21 mouse cellular contexts compared by ENCODE assay signal in the genomic region with DNA sequence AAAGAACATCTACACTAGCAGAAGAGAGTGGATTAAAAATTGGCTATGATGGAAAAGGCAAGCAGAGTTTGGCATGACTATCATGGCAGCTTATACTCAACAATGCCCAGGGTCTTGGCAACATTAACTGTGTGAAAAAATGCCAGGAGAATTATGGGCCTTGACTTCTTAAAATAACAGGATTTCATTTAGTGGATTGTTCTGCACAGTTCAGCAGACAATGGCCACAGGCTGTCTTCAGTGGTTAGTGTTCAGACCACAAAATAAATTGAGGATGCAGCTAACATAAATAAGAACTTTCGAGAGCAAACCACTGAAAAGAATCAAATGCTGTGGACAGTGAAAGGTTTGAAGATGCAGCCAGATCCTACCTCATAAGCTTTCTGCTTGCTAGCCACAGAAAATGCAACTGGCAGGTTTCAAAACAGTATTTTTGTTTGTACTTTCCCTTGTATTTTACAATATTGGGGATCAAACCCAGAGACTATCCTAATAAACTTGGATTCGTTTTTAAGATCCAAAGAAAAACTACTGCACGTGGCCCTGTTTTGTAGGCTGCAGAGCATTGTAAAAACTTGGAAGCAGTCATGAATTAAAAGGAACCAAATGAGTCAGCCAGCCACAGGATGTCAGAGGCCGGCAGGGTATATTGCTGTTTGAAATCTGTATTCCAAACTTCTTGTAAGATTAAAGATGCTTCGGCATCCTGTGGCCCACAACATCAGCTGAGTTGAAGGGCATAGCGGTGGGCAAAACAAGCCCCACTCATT.
A peak's percentile ranks its signal among the peaks of the same experiment; 100 is the strongest.
DNase-seq lines count a peak whose midpoint lies in the region; ATAC-seq and TF ChIP-seq lines count a peak whose summit lies in the region.
"Had no signal": no experiment of that assay in that cellular context is flagged by ENCODE, and none has a peak within 500 bp of the region (broad histone marks: within the 10 kb centered on the region; RNA-seq: fewer than 3 reads in every experiment).

No protein-coding gene starts in this region.

- no peak for TF ChIP-seq EP300 in heart, adult 2 months (IDR thresholded peaks at IDR 0.05; ENCODE audit: insufficient read depth, low read depth, low read length)
- TF ChIP-seq EP300 in lung, postnatal 0 days (IDR thresholded peaks at IDR 0.05) = no peak

- intact Hi-C loops in heart, adult 2 months (cut with DNase I) = loop anchor here (5.0 kb wide), 3 partner anchors 486 to 604 kb away; a partner anchor contains a TSS

- no peak overlapping the region for H3K4me2 ChIP-seq in lung, postnatal 0 days (replicated peaks; ENCODE audit: low read depth, low read length)
- H3K4me2 ChIP-seq in liver, embryonic 11.5 days = no peak overlapping the region
- H3K4me2 ChIP-seq: intestine, embryonic 15.5 days; limb, embryonic 15.5 days; midbrain, embryonic 11.5 days had no signal

- H3K27me3 ChIP-seq in heart, adult 2 months (ENCODE audit: control insufficient read depth, insufficient read depth, low read length) = no peaks in the 10 kb centered on the region
- H3K27me3 ChIP-seq in lung, postnatal 0 days (replicated peaks; ENCODE audit: insufficient read depth, low read length) = no peaks in the 10 kb centered on the region
- H3K27me3 ChIP-seq in liver, embryonic 11.5 days (replicated peaks; ENCODE audit: control insufficient read depth, insufficient read depth, low read length) = no peaks in the 10 kb centered on the region
- H3K27me3 ChIP-seq: intestine, embryonic 15.5 days; limb, embryonic 15.5 days had no signal

- TF ChIP-seq CTCF in heart, adult 2 months (IDR thresholded peaks at IDR 0.05) = no peak
- TF ChIP-seq CTCF in lung, postnatal 0 days (IDR thresholded peaks at IDR 0.05) = no peak

- peak overlapping the region; percentile 70 for H3K27ac ChIP-seq in heart, adult 2 months
- H3K27ac ChIP-seq in lung, postnatal 0 days (ENCODE audit: low read length) = no peak overlapping the region
- no peak overlapping the region for H3K27ac ChIP-seq in liver, embryonic 11.5 days (ENCODE audit: low read depth, low read length)
- H3K27ac ChIP-seq: forebrain, embryonic 10.5 days; hindbrain, embryonic 10.5 days; intestine, embryonic 15.5 days; limb, embryonic 15.5 days had no signal

- WGBS in heart, adult 2 months = 38% methylated on average over 6 of the region's 6 CpGs
- WGBS in lung, postnatal 0 days = 70% methylated on average over 6 of the region's 6 CpGs
- WGBS in liver, embryonic 11.5 days = 75% methylated on average over 6 of the region's 6 CpGs

- H3K4me1 ChIP-seq in heart, adult 2 months (ENCODE audit: control insufficient read depth, insufficient read depth, low read length) = peaks cover 2% of the 10 kb centered on the region
- no peaks in the 10 kb centered on the region for H3K4me1 ChIP-seq in lung, postnatal 0 days (ENCODE audit: insufficient read depth, low read depth, low read length)
- H3K4me1 ChIP-seq in liver, embryonic 11.5 days (replicated peaks; ENCODE audit: control insufficient read depth, insufficient read depth, low read length) = no peaks in the 10 kb centered on the region
- H3K4me1 ChIP-seq: forebrain, embryonic 10.5 days; hindbrain, embryonic 10.5 days; intestine, embryonic 15.5 days; limb, embryonic 15.5 days had no signal

- no peak overlapping the region for H3K4me3 ChIP-seq in heart, adult 2 months
- H3K4me3 ChIP-seq in lung, postnatal 0 days (ENCODE audit: low read depth, low read length) = no peak overlapping the region
- no peak overlapping the region for H3K4me3 ChIP-seq in liver, embryonic 11.5 days (ENCODE audit: low read depth, low read length)
- H3K4me3 ChIP-seq: forebrain, embryonic 10.5 days; hindbrain, embryonic 10.5 days; intestine, embryonic 15.5 days; limb, embryonic 15.5 days had no signal

- peak; percentile 70 to 74 for DNase-seq in cerebellum, postnatal 10 days
- no peak for DNase-seq in cerebellum, postnatal 4 days (ENCODE audit: low spot score in 2 of 2)
- no peak for DNase-seq in heart, adult 2 months
- no peak for DNase-seq in heart, adult 8-10 months (ENCODE audit: low spot score)
- DNase-seq in Muller cell, postnatal 12 days (ENCODE audit: inconsistent ontology term) = peak; percentile 90
- DNase-seq in fibroblast of lung, adult 2 months (ENCODE audit: low read depth) = peak; percentile 30
- DNase-seq in lung, postnatal 0 days (ENCODE audit: low spot score) = no peak
- DNase-seq in liver, embryonic 11.5 days (ENCODE audit: low spot score) = no peak
- DNase-seq: adrenal gland, adult 8-10 months; B cell, adult 2 months; kidney, postnatal 4 days; liver, postnatal 0 days; lung, postnatal 36 days; retina, postnatal 1 day; right cerebral cortex, postnatal 4 days; thymus, postnatal 36 days had no signal

- peaks cover 12% of the 10 kb centered on the region for H3K36me3 ChIP-seq in heart, adult 2 months (ENCODE audit: control insufficient read depth, insufficient read depth, low read length)
- no peaks in the 10 kb centered on the region for H3K36me3 ChIP-seq in lung, postnatal 0 days (ENCODE audit: insufficient read depth, low read length)
- no peaks in the 10 kb centered on the region for H3K36me3 ChIP-seq in liver, embryonic 11.5 days (ENCODE audit: control insufficient read depth, insufficient read depth, low read length)
- H3K36me3 ChIP-seq: forebrain, embryonic 10.5 days; hindbrain, embryonic 10.5 days; intestine, embryonic 15.5 days; limb, embryonic 15.5 days had no signal

- H3K79me2 ChIP-seq in heart, adult 2 months (replicated peaks; ENCODE audit: control insufficient read depth, insufficient read depth, low read length) = no peaks in the 10 kb centered on the region

- ATAC-seq in lung, postnatal 0 days = no peak
- ATAC-seq in liver, embryonic 11.5 days (replicated peaks; ENCODE audit: low FRiP score) = no peak
- ATAC-seq: intestine, embryonic 15.5 days; liver, postnatal 0 days had no signal

- H3K9me3 ChIP-seq in lung, postnatal 0 days (ENCODE audit: low read length) = no peaks in the 10 kb centered on the region
- H3K9me3 ChIP-seq in liver, embryonic 11.5 days (ENCODE audit: control insufficient read depth, low read length) = no peaks in the 10 kb centered on the region
- H3K9me3 ChIP-seq: forebrain, embryonic 10.5 days; hindbrain, embryonic 10.5 days; intestine, embryonic 15.5 days; limb, embryonic 15.5 days had no signal

- no peak for TF ChIP-seq POLR2A in heart, adult 2 months (IDR thresholded peaks at IDR 0.05; ENCODE audit: insufficient read depth, low read depth, low read length)

- no peak overlapping the region for H3K9ac ChIP-seq in heart, adult 2 months (ENCODE audit: low read depth, low read length)
- H3K9ac ChIP-seq in lung, postnatal 0 days (replicated peaks; ENCODE audit: low read depth) = no peak overlapping the region
- no peak overlapping the region for H3K9ac ChIP-seq in liver, embryonic 11.5 days (ENCODE audit: low read depth, low read length)
- H3K9ac ChIP-seq: intestine, embryonic 15.5 days; limb, embryonic 15.5 days; liver, postnatal 0 days had no signal

Comparison
In these comparisons a context has a peak if more than half of its experiments do, and no peak if none do; other contexts are left out.
1. DNase-seq: peak in cerebellum, postnatal 10 days (2 of 2), Muller cell, postnatal 12 days (single experiment) and fibroblast of lung, adult 2 months (single experiment); none in cerebellum, postnatal 4 days (0 of 2), heart, adult 2 months (0 of 2), heart, adult 8-10 months (single experiment), lung, postnatal 0 days (single experiment) and liver, embryonic 11.5 days (single experiment).